Mouse (Mus musculus) heart, adult 8-10 months (tissue): Measurements from ENCODE around the gene Sh3bgr. TPM values are rescaled to one million over a fixed set of nuclear protein-coding genes. Genes with fewer than 3 reads are reported as not detected.
A peak's percentile ranks its signal among the peaks of the same experiment; 100 is the strongest.

Source experiments
- DNase-seq: peaks from one replicate; pipeline ENCODE4 v3.0.0; 2022; ENCODE audit warnings: low spot score
- total RNA-seq, 4 experiments: library from RNA; stranded (reverse); gene quantifications; 2 replicates each; pipeline ENCODE4 v1.2.4; 2022

Sh3bgr gene
- 100 to 1,000 TPM; 279 to 382 (median 369) TPM for total RNA-seq

- DNase-seq: peak; percentile 77
These were observed at the start of gene Sh3bgr for GRCm38 (mm10) chr16:96199913-96200701. TSS of gene Sh3bgr (plus strand) at chr16:96200450.

GRCm38 (mm10) chr16:96150995-96151394 lies 49.3 kb upstream of the Sh3bgr start:
- no peak for DNase-seq

- DNase-seq: peak; percentile 58
These were observed 48.7 kb upstream of the Sh3bgr start for GRCm38 (mm10) chr16:96151551-96151950.

GRCm38 (mm10) chr16:96154476-96154875 lies 45.8 kb upstream of the Sh3bgr start:
- DNase-seq: no peak

- peak; percentile 13 for DNase-seq
These were observed 44.2 kb upstream of the Sh3bgr start for GRCm38 (mm10) chr16:96156019-96156418.

- peak; percentile 12 for DNase-seq
These were observed 43.1 kb upstream of the Sh3bgr start for GRCm38 (mm10) chr16:96157171-96157570.

- DNase-seq: no peak
These were observed 41.7 kb upstream of the Sh3bgr start for GRCm38 (mm10) chr16:96158511-96159080.

GRCm38 (mm10) chr16:96159091-96159731 lies 41.0 kb upstream of the Sh3bgr start:
- DNase-seq: peak; percentile 35

GRCm38 (mm10) chr16:96159794-96160346 lies 40.4 kb upstream of the Sh3bgr start:
- DNase-seq: no peak

GRCm38 (mm10) chr16:96160927-96161326 lies 39.3 kb upstream of the Sh3bgr start:
- no peak for DNase-seq

- DNase-seq: no peak
These were observed 38.9 kb upstream of the Sh3bgr start for GRCm38 (mm10) chr16:96161336-96161735.

- no peak for DNase-seq
These were observed 34.5 kb upstream of the Sh3bgr start for GRCm38 (mm10) chr16:96165723-96166264.

GRCm38 (mm10) chr16:96168837-96169236 lies 31.4 kb upstream of the Sh3bgr start:
- no peak for DNase-seq

- no peak for DNase-seq
These were observed 26.6 kb upstream of the Sh3bgr start for GRCm38 (mm10) chr16:96173648-96174047.

GRCm38 (mm10) chr16:96175399-96175798 lies 24.9 kb upstream of the Sh3bgr start:
- no peak for DNase-seq

- DNase-seq: no peak
These were observed 21.1 kb upstream of the Sh3bgr start for GRCm38 (mm10) chr16:96179156-96179555.

GRCm38 (mm10) chr16:96187619-96188018 lies 12.6 kb upstream of the Sh3bgr start:
- no peak for DNase-seq

- peak; percentile 99 for DNase-seq
These were observed 8.4 kb upstream of the Sh3bgr start, which contains the start of gene Lca5l for GRCm38 (mm10) chr16:96191531-96192506. TSS of gene Lca5l (minus strand) at chr16:96192271.

- DNase-seq: no peak
These were observed 415 bp downstream of the Sh3bgr start for GRCm38 (mm10) chr16:96200702-96201028.

- DNase-seq: no peak
These were observed 1.4 kb downstream of the Sh3bgr start for GRCm38 (mm10) chr16:96201485-96202232.
